Mouse (Mus musculus) kidney, embryonic 15.5 days (tissue): Measurements from ENCODE around the gene Gls. TPM values are rescaled to one million over a fixed set of nuclear protein-coding genes. Genes with fewer than 3 reads are reported as not detected.

ENCODE experiments used
- ATAC-seq: fragments of 200-750 bp; cut with Nextera tagmentation; replicated peaks from 2 replicates; pipeline ENCODE4 v1.8.0; 2017; ENCODE audit warnings: moderate TSS enrichment; ENCODE audit not compliant: low FRiP score
- H3K27ac ChIP-seq: fragments of 300-500 bp; sonication (generic); 2 replicates; pipeline ENCODE4 v1.5.1; 2015; ENCODE audit warnings: mild to moderate bottlenecking, inconsistent platforms
- H3K27me3 ChIP-seq: fragments of 300-500 bp; sonication (generic); 2 replicates; pipeline ENCODE4 v1.6.1; 2015; ENCODE audit warnings: inconsistent platforms
- H3K36me3 ChIP-seq: fragments of 300-500 bp; sonication (generic); 2 replicates; pipeline ENCODE4 v1.6.1; 2015; ENCODE audit warnings: inconsistent platforms
- H3K4me1 ChIP-seq: fragments of 300-500 bp; sonication (generic); 2 replicates; pipeline ENCODE4 v1.6.1; 2015; ENCODE audit warnings: inconsistent platforms
- H3K4me2 ChIP-seq: fragments of 300-500 bp; sonication (generic); 2 replicates; pipeline ENCODE4 v1.6.1; 2015; ENCODE audit warnings: moderate library complexity, mild to moderate bottlenecking, inconsistent platforms
- H3K4me3 ChIP-seq: fragments of 300-500 bp; sonication (generic); replicated peaks from 2 replicates; pipeline ENCODE4 v1.5.1; 2015; ENCODE audit warnings: mild to moderate bottlenecking, inconsistent platforms
- H3K9ac ChIP-seq: fragments of 300-500 bp; sonication (generic); 2 replicates; pipeline ENCODE4 v1.6.1; 2015; ENCODE audit warnings: mild to moderate bottlenecking, inconsistent platforms
- H3K9me3 ChIP-seq: fragments of 300-500 bp; sonication (generic); replicated peaks from 2 replicates; pipeline ENCODE4 v1.6.1; 2016; ENCODE audit warnings: inconsistent platforms
- WGBS: fragments of 180-500 bp; shearing (Covaris S2); methylation state at CpG from one replicate; pipeline ENCODE4 v1.1.7; 2015; ENCODE audit warnings: mixed read lengths; 5-methylcytosine and 5-hydroxymethylcytosine counted together
- polyA plus RNA-seq: library from polyadenylated mRNA; unstranded; fragments of >200 nt; fragmentation: Nextera tagmentation; extraction: Ambion mirVana; gene quantifications from 2 replicates; pipeline ENCODE4 v1.2.1, GENCODE M21; 2015

Gls gene
- polyA plus RNA-seq, 1 experiment from 2014 or later, result 23.4 TPM

DNA sequence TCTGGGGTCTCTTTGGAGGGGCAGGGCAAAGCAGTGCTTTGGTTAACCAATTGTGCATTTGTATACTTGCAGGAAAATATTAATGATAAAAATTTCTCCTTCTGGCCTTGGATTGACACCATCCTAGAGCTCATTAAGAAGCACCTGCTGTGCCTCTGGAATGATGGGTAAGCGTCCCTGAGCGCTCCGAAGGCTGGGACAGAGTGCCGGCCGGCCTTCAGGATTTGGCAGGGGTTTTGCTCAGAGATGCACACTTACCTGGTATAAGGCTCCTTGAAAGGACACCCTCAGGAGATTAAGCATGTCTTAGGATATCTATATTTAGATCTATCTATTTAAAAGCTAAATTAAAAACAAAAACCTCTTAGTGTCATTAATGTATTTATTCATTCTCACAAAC, 81.9 kb downstream of the Gls start:
- Histone ChIP-seq H3K4me3 (no peak overlapping the region), H3K4me1 (peaks cover 38% of the 10 kb centered on the region), H3K9me3 (no peaks in the 10 kb centered on the region), H3K9ac (no peak overlapping the region), H3K4me2 (no peak overlapping the region), H3K27ac (no peak overlapping the region), H3K27me3 (no peaks in the 10 kb centered on the region), H3K36me3 (0 out of 2 replicates have a peak, but pooled peaks cover under 1% of the 10 kb centered on the region)
- 96% methylated on average over 5 of the region's 5 CpGs for WGBS
- ATAC-seq, result no peak

DNA sequence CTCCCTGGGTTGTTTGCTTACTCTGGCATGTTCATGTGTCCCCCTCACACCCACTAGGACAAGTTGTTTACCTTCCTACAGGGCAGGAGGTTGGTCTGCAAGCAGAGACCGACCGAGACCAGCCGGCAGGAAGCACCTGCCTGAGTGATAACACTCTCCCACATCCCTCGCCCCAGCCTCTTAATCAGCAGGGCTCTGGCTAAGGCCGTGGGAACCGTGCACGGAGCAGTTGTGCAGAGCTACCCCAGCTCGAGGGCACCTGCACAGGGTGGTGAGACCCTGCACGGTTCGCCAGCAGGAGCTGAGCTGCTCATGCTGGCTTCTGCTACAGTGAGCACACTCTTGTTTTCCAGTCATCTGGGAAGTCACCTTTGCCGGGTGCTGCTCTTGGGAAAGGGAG, 82.4 kb downstream of the Gls start:
- no peaks in the 10 kb centered on the region for H3K9me3 ChIP-seq
- no peaks in the 10 kb centered on the region for H3K36me3 ChIP-seq
- ATAC-seq, result peak; percentile 50
- H3K4me1 ChIP-seq, result peaks cover 38% of the 10 kb centered on the region
- no peak overlapping the region for H3K9ac ChIP-seq
- no peak overlapping the region for H3K4me2 ChIP-seq
- no peak overlapping the region for H3K27ac ChIP-seq
- no peaks in the 10 kb centered on the region for H3K27me3 ChIP-seq
- 33% methylated on average over 11 of the region's 11 CpGs for WGBS
- H3K4me3 ChIP-seq, result no peak overlapping the region

DNA sequence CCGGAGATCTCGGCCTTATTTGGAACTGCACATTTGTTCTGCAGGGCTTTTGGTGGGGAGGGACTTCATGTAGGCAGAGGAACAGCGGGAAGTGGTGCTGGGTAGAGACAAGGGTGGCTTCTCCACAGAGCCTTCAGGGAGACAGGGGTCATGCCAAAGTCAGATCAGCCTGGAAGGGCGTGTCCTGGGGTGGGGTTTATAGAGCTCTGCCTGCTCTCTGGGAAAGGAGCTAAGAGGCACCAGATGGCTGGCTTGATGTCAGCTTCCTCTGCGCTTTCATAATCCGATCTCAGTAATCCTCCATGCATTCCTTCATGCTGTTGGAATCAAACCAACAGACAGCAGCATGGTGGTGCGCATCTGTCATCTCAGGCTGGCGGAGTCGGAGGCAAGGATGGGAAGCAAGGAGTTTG, 83.1 kb downstream of the Gls start:
- Histone ChIP-seq H3K4me3 (no peak overlapping the region), H3K4me2 (no peak overlapping the region), H3K27ac (no peak overlapping the region), H3K9ac (no peak overlapping the region), H3K4me1 (peaks cover 32% of the 10 kb centered on the region), H3K9me3 (no peaks in the 10 kb centered on the region), H3K36me3 (no peaks in the 10 kb centered on the region), H3K27me3 (no peaks in the 10 kb centered on the region)
- ATAC-seq, result no peak
- WGBS, result 70% methylated on average over 9 of the region's 9 CpGs

DNA sequence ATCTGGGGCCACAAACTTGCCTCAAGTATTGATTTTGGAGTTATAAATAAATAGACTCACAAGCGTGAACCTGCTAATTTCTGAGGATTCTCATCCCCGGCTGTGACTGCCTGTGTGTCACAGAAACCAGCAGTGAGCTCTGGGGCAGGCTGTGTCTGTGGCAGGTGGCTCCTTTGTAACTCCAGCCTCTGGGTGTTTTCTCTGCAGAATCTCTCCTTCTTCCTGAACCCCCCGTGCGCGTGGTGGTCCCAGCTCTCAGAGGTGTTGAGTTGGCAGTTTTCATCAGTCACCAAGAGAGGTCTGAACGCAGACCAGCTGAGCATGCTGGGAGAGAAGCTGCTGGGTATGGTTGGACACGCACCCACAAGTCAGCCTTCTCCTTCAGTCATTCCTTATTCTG, 84.3 kb downstream of the Gls start:
- H3K4me2 ChIP-seq, result no peak overlapping the region
- H3K36me3 ChIP-seq, result no peaks in the 10 kb centered on the region
- H3K4me3 ChIP-seq, result no peak overlapping the region
- H3K9ac ChIP-seq, result no peak overlapping the region
- no peaks in the 10 kb centered on the region for H3K27me3 ChIP-seq
- peaks cover 31% of the 10 kb centered on the region for H3K4me1 ChIP-seq
- no peak for ATAC-seq
- WGBS, result 76% methylated on average over 7 of the region's 7 CpGs
- H3K27ac ChIP-seq, result no peak overlapping the region
- no peaks in the 10 kb centered on the region for H3K9me3 ChIP-seq

DNA sequence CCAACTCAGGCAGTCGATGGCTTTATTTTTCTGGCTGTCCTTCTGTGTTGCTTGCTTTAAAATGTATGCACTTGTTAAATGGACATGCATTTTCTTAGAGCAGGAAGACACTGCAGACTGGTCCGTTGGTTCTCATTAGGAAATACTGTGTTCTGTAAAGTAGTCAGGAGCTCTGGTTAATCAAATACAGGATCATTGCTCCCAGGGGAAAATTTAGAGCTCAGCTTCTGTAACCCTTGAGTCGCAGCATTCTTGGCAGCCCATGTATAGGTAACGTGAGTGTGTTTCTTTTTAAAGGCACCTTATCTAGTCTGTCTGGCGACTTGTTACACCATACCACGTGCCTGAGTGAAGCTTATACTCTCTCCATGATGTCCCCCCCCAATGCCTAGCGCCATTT, 84.9 kb downstream of the Gls start:
- WGBS, result 62% methylated on average over 7 of the region's 7 CpGs
- Histone ChIP-seq H3K9me3 (no peaks in the 10 kb centered on the region), H3K27me3 (no peaks in the 10 kb centered on the region), H3K4me1 (peaks cover 36% of the 10 kb centered on the region), H3K4me3 (no peak overlapping the region), H3K9ac (no peak overlapping the region), H3K27ac (no peak overlapping the region), H3K4me2 (no peak overlapping the region), H3K36me3 (no peaks in the 10 kb centered on the region)
- ATAC-seq, result no peak

DNA sequence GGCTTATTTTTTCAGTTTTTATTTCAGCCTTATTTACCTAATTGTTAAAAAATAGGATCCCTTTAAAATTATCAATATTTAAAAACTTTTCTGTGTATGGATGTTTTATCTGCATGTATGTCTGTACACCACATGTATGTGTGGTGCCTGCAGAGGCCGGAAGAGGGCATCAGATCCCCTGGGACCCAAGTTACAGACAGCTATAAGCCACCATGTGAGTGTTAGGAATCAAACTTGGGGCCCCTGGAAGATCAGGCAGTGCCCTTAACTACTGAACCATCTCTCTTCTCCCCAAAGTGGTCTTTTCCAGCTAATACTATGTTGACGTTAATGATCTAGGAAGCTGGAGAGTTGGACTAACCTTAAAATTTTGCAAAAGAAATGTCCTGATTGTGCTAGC, 85.6 kb downstream of the Gls start:
- ATAC-seq, result no peak
- H3K9ac ChIP-seq, result no peak overlapping the region
- H3K4me1 ChIP-seq, result peaks cover 32% of the 10 kb centered on the region
- H3K9me3 ChIP-seq, result no peaks in the 10 kb centered on the region
- H3K4me3 ChIP-seq, result no peak overlapping the region
- H3K27ac ChIP-seq, result no peak overlapping the region
- no peaks in the 10 kb centered on the region for H3K27me3 ChIP-seq
- WGBS, result 75% methylated on average over 2 of the region's 2 CpGs
- no peak overlapping the region for H3K4me2 ChIP-seq
- H3K36me3 ChIP-seq, result no peaks in the 10 kb centered on the region

DNA sequence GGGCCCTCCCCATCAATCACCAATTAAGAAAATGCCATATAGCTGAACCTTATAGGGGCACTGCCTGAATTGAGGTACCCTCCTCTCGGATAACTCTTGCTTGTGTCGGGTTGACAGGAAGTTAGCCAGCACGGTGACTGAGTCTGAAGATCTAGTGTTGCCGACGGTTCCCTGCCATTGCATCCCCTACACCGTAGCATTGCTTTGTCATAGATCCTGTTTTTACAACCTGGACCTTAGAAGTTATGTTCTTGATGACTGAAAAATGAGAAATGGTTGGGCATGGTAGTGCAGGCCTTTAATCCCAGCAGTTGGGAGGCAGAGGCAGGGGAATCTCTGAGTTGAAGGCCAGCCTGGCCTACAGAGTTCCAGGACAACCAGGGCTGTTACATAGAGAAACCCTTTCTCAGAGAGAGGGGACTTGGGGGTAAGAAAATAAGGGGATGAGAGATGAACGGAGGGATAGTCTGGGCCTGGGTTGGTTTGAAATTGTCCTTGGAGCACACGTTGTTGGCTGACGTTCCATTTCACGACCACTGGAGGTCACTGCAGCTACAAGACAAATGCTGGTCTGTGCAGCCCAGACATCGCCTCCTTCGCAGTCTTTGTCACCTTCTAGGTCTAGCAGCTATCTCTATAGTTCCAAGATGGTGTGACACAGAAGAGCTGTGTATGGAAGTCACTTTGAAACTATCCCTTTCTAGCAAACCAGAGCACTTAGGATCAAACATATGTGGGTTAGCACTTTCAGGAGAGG, 86.6 kb downstream of the Gls start:
- no peaks in the 10 kb centered on the region for H3K27me3 ChIP-seq
- WGBS, result 54% methylated on average over 12 of the region's 12 CpGs
- ATAC-seq, result peak; percentile 69

DNA sequence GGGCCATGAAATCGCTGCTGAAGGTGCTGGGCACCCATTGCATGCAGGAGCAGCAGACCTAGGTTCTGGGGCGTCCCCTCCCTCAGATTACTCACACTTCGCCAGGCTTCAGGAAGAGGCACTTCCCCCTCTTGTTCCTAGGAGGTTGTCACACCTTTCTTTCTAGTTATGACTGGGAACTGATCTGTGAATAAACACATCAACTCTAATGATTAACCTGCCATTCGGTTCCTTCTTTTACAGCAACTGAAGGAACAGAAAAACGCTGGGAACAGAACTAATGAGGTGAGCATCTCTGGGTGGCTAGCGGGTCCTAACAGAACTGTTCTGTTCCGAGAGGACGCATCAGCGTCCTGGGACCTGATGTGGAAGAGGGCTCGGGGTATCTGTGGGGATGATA, 88.1 kb downstream of the Gls start:
- no peaks in the 10 kb centered on the region for H3K27me3 ChIP-seq
- no peaks in the 10 kb centered on the region for H3K9me3 ChIP-seq
- no peak overlapping the region for H3K9ac ChIP-seq
- 0 out of 2 replicates have a peak, but pooled peaks cover under 1% of the 10 kb centered on the region for H3K36me3 ChIP-seq
- no peak overlapping the region for H3K4me2 ChIP-seq
- WGBS, result 77% methylated on average over 10 of the region's 10 CpGs
- no peak overlapping the region for H3K27ac ChIP-seq
- peaks cover 25% of the 10 kb centered on the region for H3K4me1 ChIP-seq
- ATAC-seq, result no peak
- no peak overlapping the region for H3K4me3 ChIP-seq

More for the DNA sequence above, 86.6 kb downstream of the Gls start:
- H3K4me2 ChIP-seq, result no peak overlapping the region
- no peak overlapping the region for H3K9ac ChIP-seq
- no peak overlapping the region for H3K4me3 ChIP-seq
- no peak overlapping the region for H3K27ac ChIP-seq
- peaks cover 32% of the 10 kb centered on the region for H3K4me1 ChIP-seq
- H3K9me3 ChIP-seq, result no peaks in the 10 kb centered on the region
- H3K36me3 ChIP-seq, result no peaks in the 10 kb centered on the region

DNA sequence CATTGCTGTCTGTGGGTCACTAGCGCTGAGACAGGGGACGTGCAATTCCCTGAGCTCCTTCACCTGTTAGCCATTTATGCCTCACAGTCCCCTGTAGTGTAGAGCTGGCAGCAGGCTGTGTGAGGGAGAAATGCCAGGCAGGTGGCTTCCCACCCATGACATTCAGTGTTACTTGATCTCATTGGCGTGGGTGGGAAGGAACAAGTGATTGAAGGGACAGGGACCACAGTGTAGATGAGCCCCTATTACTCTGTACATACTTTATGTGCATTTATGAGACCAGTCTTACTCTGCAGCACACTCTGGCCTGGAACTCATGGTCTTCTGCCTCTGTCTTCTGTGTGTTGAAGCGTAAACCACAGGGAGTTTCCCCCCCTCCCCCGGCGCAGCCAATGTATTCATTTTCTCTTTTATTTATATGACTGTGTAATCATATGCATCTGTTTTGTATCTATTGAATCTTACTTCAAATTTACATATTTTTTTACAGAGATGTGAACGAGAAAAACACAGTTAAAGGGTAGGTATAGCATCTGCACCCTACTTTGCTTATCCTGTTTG, 89.4 kb downstream of the Gls start:
- Histone ChIP-seq H3K9me3 (no peaks in the 10 kb centered on the region), H3K4me2 (no peak overlapping the region), H3K27me3 (no peaks in the 10 kb centered on the region), H3K27ac (no peak overlapping the region), H3K4me1 (0 out of 2 replicates have a peak, but pooled peaks cover 21% of the 10 kb centered on the region), H3K36me3 (0 out of 2 replicates have a peak, but pooled peaks cover 5% of the 10 kb centered on the region), H3K9ac (no peak overlapping the region), H3K4me3 (no peak overlapping the region)
- 80% methylated on average over 7 of the region's 7 CpGs for WGBS
- no peak for ATAC-seq

DNA sequence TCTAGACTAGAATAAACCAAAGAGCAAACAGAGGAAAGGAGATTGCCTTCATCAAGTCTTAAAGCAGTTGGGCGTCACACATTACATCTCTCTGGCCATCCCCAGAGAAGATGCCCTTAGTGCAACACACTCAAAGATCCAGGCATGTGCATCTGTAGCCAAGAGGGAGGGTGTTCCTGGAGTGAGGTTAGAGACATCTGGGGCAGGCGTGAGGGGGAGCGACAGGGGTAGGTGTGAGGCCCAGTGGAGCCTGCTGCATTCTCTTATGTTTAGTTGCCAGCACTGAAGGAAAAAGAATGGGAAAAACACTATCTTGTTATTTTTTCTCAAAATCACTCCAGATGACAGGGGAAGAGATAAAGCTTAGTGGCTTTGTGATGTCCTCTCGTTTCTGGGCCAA, 89.8 kb downstream of the Gls start:
- 0 out of 2 replicates have a peak, but pooled peaks cover 5% of the 10 kb centered on the region for H3K36me3 ChIP-seq
- no peak overlapping the region for H3K4me2 ChIP-seq
- no peak overlapping the region for H3K27ac ChIP-seq
- ATAC-seq, result no peak
- H3K9ac ChIP-seq, result no peak overlapping the region
- H3K9me3 ChIP-seq, result no peaks in the 10 kb centered on the region
- H3K4me1 ChIP-seq, result 0 out of 2 replicates have a peak, but pooled peaks cover 17% of the 10 kb centered on the region
- WGBS, result 76% methylated on average over 4 of the region's 4 CpGs
- H3K27me3 ChIP-seq, result no peaks in the 10 kb centered on the region
- H3K4me3 ChIP-seq, result no peak overlapping the region

DNA sequence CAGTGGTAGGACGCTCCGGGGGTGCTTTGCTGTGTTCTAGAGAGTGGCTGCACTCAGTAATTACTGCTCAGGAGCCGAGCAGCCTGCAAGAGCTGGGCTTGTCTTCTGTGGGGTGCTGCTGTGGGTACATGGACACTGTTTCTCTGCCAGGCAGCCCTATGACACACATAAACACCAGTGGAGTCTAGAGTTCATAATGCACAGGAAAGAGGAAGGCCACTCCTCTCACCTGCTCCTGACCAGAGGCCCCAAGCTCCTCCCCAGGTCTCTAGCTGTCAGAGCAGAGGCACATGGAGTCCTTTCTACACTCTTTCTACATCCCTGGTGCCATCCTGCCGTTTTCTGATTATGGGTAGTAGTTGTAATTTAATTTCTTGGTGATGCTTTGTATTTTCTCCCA, 90.9 kb downstream of the Gls start:
- Histone ChIP-seq H3K9me3 (no peaks in the 10 kb centered on the region), H3K4me2 (no peak overlapping the region), H3K9ac (no peak overlapping the region), H3K4me3 (no peak overlapping the region), H3K4me1 (0 out of 2 replicates have a peak, but pooled peaks cover 17% of the 10 kb centered on the region), H3K27me3 (no peaks in the 10 kb centered on the region), H3K36me3 (peaks cover 9% of the 10 kb centered on the region), H3K27ac (no peak overlapping the region)
- 77% methylated on average over 4 of the region's 4 CpGs for WGBS
- no peak for ATAC-seq

DNA sequence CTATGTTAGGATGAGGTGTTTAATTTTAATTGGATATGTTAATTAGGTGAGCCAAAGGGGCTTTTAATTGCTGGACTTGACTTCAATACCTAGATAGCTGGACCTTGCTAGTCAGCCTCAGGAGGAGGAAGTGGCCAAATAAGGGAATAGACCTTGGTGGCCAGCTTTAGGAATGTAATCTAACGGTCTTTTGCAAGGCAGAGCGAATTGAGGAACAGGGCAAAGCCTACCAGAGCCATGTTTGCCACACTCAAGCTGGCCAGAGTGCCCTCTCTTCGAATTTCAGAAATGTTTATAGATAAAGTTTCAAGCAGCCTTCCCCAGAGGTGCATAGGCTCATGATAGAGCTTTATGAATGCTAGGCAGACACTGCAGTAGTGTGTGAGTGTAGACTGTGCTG, 91.5 kb downstream of the Gls start:
- H3K4me1 ChIP-seq, result 0 out of 2 replicates have a peak, but pooled peaks cover 17% of the 10 kb centered on the region
- no peak overlapping the region for H3K4me2 ChIP-seq
- no peak overlapping the region for H3K4me3 ChIP-seq
- ATAC-seq, result no peak
- no peak overlapping the region for H3K9ac ChIP-seq
- H3K36me3 ChIP-seq, result peaks cover 13% of the 10 kb centered on the region
- H3K27me3 ChIP-seq, result no peaks in the 10 kb centered on the region
- H3K27ac ChIP-seq, result no peak overlapping the region
- H3K9me3 ChIP-seq, result no peaks in the 10 kb centered on the region
- 71% methylated on average over 3 of the region's 3 CpGs for WGBS
